Comparison of ENCODE assay signal across 8 mouse cellular contexts in the genomic region with DNA sequence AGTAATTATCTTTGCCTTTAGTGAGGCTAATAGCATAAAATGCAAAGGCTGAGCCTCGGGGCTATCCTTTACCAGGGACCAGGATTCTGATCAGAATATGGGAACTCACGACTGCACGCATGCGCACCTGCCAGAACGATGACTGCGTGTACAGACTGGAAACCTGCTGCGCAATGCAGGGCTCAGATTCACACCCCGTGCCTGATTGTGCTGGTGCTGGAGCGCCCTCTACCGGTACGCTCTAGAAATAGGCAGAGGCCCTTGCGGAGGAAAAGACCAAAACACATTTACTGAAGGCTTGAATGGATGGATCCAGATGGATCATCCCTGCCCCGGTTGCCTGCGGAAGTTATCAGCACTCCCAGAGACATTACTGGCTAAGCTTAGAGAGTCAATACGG. TPM values are rescaled to one million over a fixed set of nuclear protein-coding genes. Genes with fewer than 3 reads are reported as not detected.
DNase-seq lines count a peak whose midpoint lies in the region; ATAC-seq and TF ChIP-seq lines count a peak whose summit lies in the region.

No protein-coding gene starts in this region.

- TF ChIP-seq CTCF in heart, adult 2 months (IDR thresholded peaks at IDR 0.05), result peak; percentile 99

- peak; percentile 97 for TF ChIP-seq EP300 in heart, adult 2 months (IDR thresholded peaks at IDR 0.05; ENCODE audit: insufficient read depth, low read depth, low read length)

- no peak for TF ChIP-seq POLR2A in heart, adult 2 months (IDR thresholded peaks at IDR 0.05; ENCODE audit: insufficient read depth, low read depth, low read length)

- H3K4me2 ChIP-seq in heart, embryonic 12.5 days, result no peak overlapping the region
- H3K4me2 ChIP-seq in embryonic facial prominence, embryonic 11.5 days (ENCODE audit: low read depth, low read length), result no peak overlapping the region
- peak overlapping the region; percentile 19; the same call in 1 of the 2 replicates for H3K4me2 ChIP-seq in limb, embryonic 12.5 days

- H3K4me3 ChIP-seq in heart, embryonic 12.5 days, result no peak overlapping the region
- H3K4me3 ChIP-seq in embryonic facial prominence, embryonic 11.5 days (ENCODE audit: low read depth, low read length), result no peak overlapping the region
- no peak overlapping the region for H3K4me3 ChIP-seq in heart, adult 2 months
- H3K4me3 ChIP-seq in limb, embryonic 12.5 days (replicated peaks), result no peak overlapping the region

- H3K9ac ChIP-seq in heart, embryonic 12.5 days, result no peak overlapping the region
- H3K9ac ChIP-seq in embryonic facial prominence, embryonic 11.5 days (replicated peaks; ENCODE audit: low read length), result no peak overlapping the region
- H3K9ac ChIP-seq in heart, adult 2 months (ENCODE audit: low read depth, low read length), result no peak overlapping the region
- H3K9ac ChIP-seq in limb, embryonic 12.5 days (replicated peaks), result 0 out of 2 replicates have a peak overlapping the region, but pooled peaks have one; percentile 12

- 1% methylated on average over 15 of the region's 15 CpGs for WGBS in heart, embryonic 12.5 days
- 2% methylated on average over 15 of the region's 15 CpGs for WGBS in embryonic facial prominence, embryonic 11.5 days
- under 1% methylated on average over 15 of the region's 15 CpGs for WGBS in heart, adult 2 months
- 1% methylated on average over 15 of the region's 15 CpGs for WGBS in limb, embryonic 12.5 days

- H3K27ac ChIP-seq in heart, embryonic 12.5 days (ENCODE audit: poor library complexity, severe bottlenecking), result no peak overlapping the region
- no peak overlapping the region for H3K27ac ChIP-seq in embryonic facial prominence, embryonic 11.5 days (replicated peaks; ENCODE audit: low read depth, low read length)
- H3K27ac ChIP-seq in heart, adult 2 months, result no peak overlapping the region
- H3K27ac ChIP-seq in limb, embryonic 12.5 days, result no peak overlapping the region

- no peak for ATAC-seq in heart, embryonic 12.5 days (ENCODE audit: insufficient number of reproducible peaks, low FRiP score)
- peak; percentile 57; the same call in 1 of the 2 replicates for ATAC-seq in embryonic facial prominence, embryonic 11.5 days (replicated peaks; ENCODE audit: insufficient number of reproducible peaks, low FRiP score, low TSS enrichment, low read depth)
- ATAC-seq in limb, embryonic 12.5 days (ENCODE audit: insufficient number of reproducible peaks, insufficient read depth, low FRiP score, low TSS enrichment, low read depth), result no peak; the same call in 1 of the 2 replicates

- DNase-seq in heart, adult 11 months, result peak; percentile 99
- peak; percentile 95 for DNase-seq in embryonic facial prominence, embryonic 11.5 days (ENCODE audit: low spot score)
- peak; percentile 89 to 90 for DNase-seq in heart, adult 2 months
- DNase-seq in kidney, adult 8-10 months, result peak; percentile 81 to 89
- DNase-seq in monocyte, adult 2 months (ENCODE audit: low read depth in 1 of 2, low spot score in 2 of 2), result peak; percentile 59 to 83
- DNase-seq in spleen, postnatal 14 days (ENCODE audit: low spot score in 2 of 2), result peak; percentile 63 to 76

- H3K27me3 ChIP-seq in heart, embryonic 12.5 days (replicated peaks), result 0 out of 2 replicates have a peak, but pooled peaks cover 3% of the 10 kb centered on the region
- no peaks in the 10 kb centered on the region for H3K27me3 ChIP-seq in embryonic facial prominence, embryonic 11.5 days (ENCODE audit: control insufficient read depth, insufficient read depth, low read length)
- no peaks in the 10 kb centered on the region for H3K27me3 ChIP-seq in heart, adult 2 months (ENCODE audit: control insufficient read depth, insufficient read depth, low read length)
- peaks cover 8% of the 10 kb centered on the region for H3K27me3 ChIP-seq in limb, embryonic 12.5 days

- intact Hi-C loops in heart, adult 2 months (cut with DNase I), result loop anchor here (1.0 to 5.0 kb wide), 4 partner anchors 143 to 348 kb away; no protein-coding TSS in a partner anchor

- no peaks in the 10 kb centered on the region for H3K79me2 ChIP-seq in heart, adult 2 months (replicated peaks; ENCODE audit: control insufficient read depth, insufficient read depth, low read length)

- no peaks in the 10 kb centered on the region for H3K9me3 ChIP-seq in heart, embryonic 12.5 days (replicated peaks)
- H3K9me3 ChIP-seq in embryonic facial prominence, embryonic 11.5 days (replicated peaks; ENCODE audit: control insufficient read depth, low read length), result no peaks in the 10 kb centered on the region
- no peaks in the 10 kb centered on the region for H3K9me3 ChIP-seq in limb, embryonic 12.5 days

- no peaks in the 10 kb centered on the region for H3K36me3 ChIP-seq in heart, embryonic 12.5 days
- no peaks in the 10 kb centered on the region for H3K36me3 ChIP-seq in embryonic facial prominence, embryonic 11.5 days (replicated peaks; ENCODE audit: control insufficient read depth, insufficient read depth, low read depth, low read length)
- no peaks in the 10 kb centered on the region for H3K36me3 ChIP-seq in heart, adult 2 months (ENCODE audit: control insufficient read depth, insufficient read depth, low read length)
- no peaks in the 10 kb centered on the region for H3K36me3 ChIP-seq in limb, embryonic 12.5 days

- peaks cover 3% of the 10 kb centered on the region; the same call in 1 of the 2 replicates for H3K4me1 ChIP-seq in heart, embryonic 12.5 days (replicated peaks)
- H3K4me1 ChIP-seq in embryonic facial prominence, embryonic 11.5 days (ENCODE audit: control insufficient read depth, insufficient read depth, low read length), result no peaks in the 10 kb centered on the region; the same call in 1 of the 2 replicates
- peaks cover 2% of the 10 kb centered on the region for H3K4me1 ChIP-seq in heart, adult 2 months (ENCODE audit: control insufficient read depth, insufficient read depth, low read length)
- H3K4me1 ChIP-seq in limb, embryonic 12.5 days (replicated peaks), result peaks cover 3% of the 10 kb centered on the region

RNA-seq across cellular contexts. Expression of gene Arl4c, which starts 3.8 kb away (rescaled TPM):
- 12.1 and 12.6 TPM in 2 replicates for polyA plus RNA-seq in heart, embryonic 12.5 days (2016; fragmentation: Nextera tagmentation; extraction: Ambion mirVana)
- polyA plus RNA-seq in embryonic facial prominence, embryonic 11.5 days (2014; fragmentation: Nextera tagmentation; extraction: Ambion mirVana), result 6.4 and 6.7 TPM in 2 replicates
- 1 to 10 TPM; 4.5 to 4.9 TPM for total RNA-seq in heart, adult 2 months (2021)
- polyA plus RNA-seq in heart, adult 2 months (2012; rRNA removed), result 3.4 and 3.6 TPM in 2 replicates
- 16.3 and 17.7 TPM in 2 replicates for polyA plus RNA-seq in limb, embryonic 12.5 days (2016; fragmentation: Nextera tagmentation; extraction: Ambion mirVana)
